Comparison of ENCODE assay signal across 8 mouse cellular contexts in the genomic region with DNA sequence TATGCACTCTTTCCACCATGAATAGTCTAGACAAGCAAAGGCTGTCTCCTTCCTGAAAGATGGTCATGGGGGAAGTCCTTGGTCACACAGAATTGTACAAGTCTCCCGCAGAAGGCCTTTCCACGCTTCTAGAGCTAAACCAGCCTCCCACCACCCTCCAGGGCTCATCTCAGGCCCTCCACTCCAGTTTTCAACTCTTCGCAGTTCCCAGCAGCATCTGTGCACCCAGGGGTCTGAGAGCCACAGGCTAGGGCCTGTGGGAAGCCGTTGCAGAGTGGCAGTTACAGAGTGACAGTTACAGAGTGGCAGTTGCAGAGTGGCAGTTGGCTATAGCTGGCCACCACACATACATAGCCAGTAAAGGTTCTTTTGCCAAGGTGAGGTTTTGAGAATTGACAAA. TPM values are rescaled to one million over a fixed set of nuclear protein-coding genes. Genes with fewer than 3 reads are reported as not detected.
DNase-seq lines count a peak whose midpoint lies in the region; ATAC-seq and TF ChIP-seq lines count a peak whose summit lies in the region.
"Not testable (repeated sequence)": the region's sequence is repeated elsewhere in the genome, so short reads cannot be mapped to it uniquely, and the experiment has no call there.
"Had no signal": no experiment of that assay in that cellular context is flagged by ENCODE, and none has a peak within 500 bp of the region (broad histone marks: within the 10 kb centered on the region; RNA-seq: fewer than 3 reads in every experiment).

No protein-coding gene starts in this region.

- H3K4me3 ChIP-seq in MEL (ENCODE audit: control insufficient read depth in 1 of 2, insufficient read depth in 1 of 2, low read depth in 2 of 2, low read length in 2 of 2); midbrain, embryonic 11.5 days (ENCODE audit: low read depth, low read length); spleen, adult 2 months (ENCODE audit: extremely low read depth, insufficient read depth, insufficient read length): not testable (repeated sequence)
- peak overlapping the region; percentile 12; the same call in 1 of the 2 replicates for H3K4me3 ChIP-seq in forebrain, embryonic 10.5 days
- peak overlapping the region; percentile 28 for H3K4me3 ChIP-seq in liver, embryonic 13.5 days (replicated peaks)
- peak overlapping the region; percentile 12; the same call in 1 of the 2 replicates for H3K4me3 ChIP-seq in liver, embryonic 15.5 days (replicated peaks)

- not testable (repeated sequence) for H3K4me1 ChIP-seq in MEL (ENCODE audit: control insufficient read depth in 1 of 2, insufficient read depth in 2 of 2, low read length in 2 of 2); midbrain, embryonic 11.5 days (ENCODE audit: control insufficient read depth, insufficient read depth, low read length); spleen, adult 2 months (ENCODE audit: control insufficient read depth, insufficient read depth, insufficient read length)
- peaks cover 41% of the 10 kb centered on the region for H3K4me1 ChIP-seq in forebrain, embryonic 10.5 days
- peaks cover 49% of the 10 kb centered on the region for H3K4me1 ChIP-seq in liver, embryonic 13.5 days (replicated peaks)
- H3K4me1 ChIP-seq in liver, embryonic 15.5 days (replicated peaks): peaks cover 42% of the 10 kb centered on the region

- peak overlapping the region; percentile 73 for H3K27ac ChIP-seq in MEL (ENCODE audit: control insufficient read depth, low read depth, low read length)
- H3K27ac ChIP-seq in forebrain, embryonic 10.5 days; midbrain, embryonic 11.5 days (ENCODE audit: low read depth, low read length): not testable (repeated sequence)
- peak overlapping the region; percentile 73 for H3K27ac ChIP-seq in liver, embryonic 13.5 days
- peak overlapping the region; percentile 61; the same call in 1 of the 2 replicates for H3K27ac ChIP-seq in liver, embryonic 15.5 days (replicated peaks)
- 0 out of 2 replicates have a peak overlapping the region, but pooled peaks have one; percentile 20 for H3K27ac ChIP-seq in spleen, adult 2 months (ENCODE audit: insufficient read depth, low read length)

- not testable (repeated sequence) for TF ChIP-seq CTCF in MEL (IDR thresholded peaks at IDR 0.05 in 2 of 3, conservative IDR thresholded peaks at IDR 0.05 in 1 of 3; ENCODE audit: control insufficient read depth in 1 of 3, insufficient read depth in 1 of 3, low read depth in 2 of 3, low read length in 3 of 3, poor library complexity in 1 of 3, severe bottlenecking in 1 of 3); spleen, adult 2 months (IDR thresholded peaks at IDR 0.05; ENCODE audit: extremely low read depth, insufficient read depth, insufficient read length, insufficient replicate concordance)

- H3K4me2 ChIP-seq in liver, embryonic 13.5 days: peak overlapping the region; percentile 43; the same call in 1 of the 2 replicates
- H3K4me2 ChIP-seq in liver, embryonic 15.5 days: peak overlapping the region; percentile 36; the same call in 1 of the 2 replicates
- not testable (repeated sequence) for H3K4me2 ChIP-seq in midbrain, embryonic 11.5 days

- not testable (repeated sequence) for H3K9me3 ChIP-seq in MEL (replicated peaks; ENCODE audit: insufficient read depth, low read length); forebrain, embryonic 10.5 days; liver, embryonic 13.5 days (replicated peaks); liver, embryonic 15.5 days (replicated peaks); midbrain, embryonic 11.5 days (ENCODE audit: control insufficient read depth, low read length)

- peaks cover 35% of the 10 kb centered on the region for H3K79me2 ChIP-seq in MEL (ENCODE audit: control insufficient read depth, insufficient read depth, low read length, poor library complexity)

- TF ChIP-seq POLR2A in MEL (IDR thresholded peaks at IDR 0.05; ENCODE audit: control insufficient read depth in 1 of 2, insufficient read depth in 1 of 2, low read depth in 1 of 2, low read length in 2 of 2, poor library complexity in 1 of 2): peak; percentile 45 to 58; a peak in 1 of 4 replicates
- TF ChIP-seq POLR2A in spleen, adult 2 months (IDR thresholded peaks at IDR 0.05; ENCODE audit: low read depth, low read length): not testable (repeated sequence)

- H3K36me3 ChIP-seq in MEL (ENCODE audit: control insufficient read depth in 1 of 2, insufficient read depth in 2 of 2, low read length in 2 of 2); midbrain, embryonic 11.5 days (ENCODE audit: control insufficient read depth, insufficient read depth, low read length): not testable (repeated sequence)
- peaks cover 76% of the 10 kb centered on the region for H3K36me3 ChIP-seq in forebrain, embryonic 10.5 days (replicated peaks)
- peaks cover 48% of the 10 kb centered on the region for H3K36me3 ChIP-seq in liver, embryonic 13.5 days
- peaks cover 43% of the 10 kb centered on the region for H3K36me3 ChIP-seq in liver, embryonic 15.5 days (replicated peaks)
- H3K36me3 ChIP-seq in spleen, adult 2 months (ENCODE audit: control insufficient read depth, insufficient read depth, low read length): peaks cover 16% of the 10 kb centered on the region

- 94% methylated on average over 4 of the region's 4 CpGs for WGBS in forebrain, embryonic 10.5 days
- 87% methylated on average over 4 of the region's 4 CpGs for WGBS in liver, embryonic 13.5 days (ENCODE audit: insufficient replicate concordance)
- 82% methylated on average over 4 of the region's 4 CpGs for WGBS in liver, embryonic 15.5 days (ENCODE audit: insufficient replicate concordance)
- 97% methylated on average over 4 of the region's 4 CpGs for WGBS in midbrain, embryonic 11.5 days
- WGBS in spleen, adult 2 months: 64% methylated on average over 4 of the region's 4 CpGs

- DNase-seq in MEL (ENCODE audit: low read depth, low spot score): peak; percentile 61
- not testable (repeated sequence) for DNase-seq in forebrain, embryonic 10.5 days (ENCODE audit: extremely low spot score, low spot score); liver, embryonic 13.5 days; spleen, adult 2 months (ENCODE audit: low read depth in 1 of 2, low spot score in 2 of 2)
- DNase-seq in heart, adult 11 months: peak; percentile 86
- peak; percentile 64 for DNase-seq in midbrain, embryonic 11.5 days (ENCODE audit: low spot score, missing footprints)

- H3K27me3 ChIP-seq in MEL (ENCODE audit: control insufficient read depth in 1 of 2, insufficient read depth in 2 of 2, low read length in 2 of 2); forebrain, embryonic 10.5 days (ENCODE audit: poor library complexity, severe bottlenecking); liver, embryonic 13.5 days; liver, embryonic 15.5 days; midbrain, embryonic 11.5 days (ENCODE audit: control insufficient read depth, insufficient read depth, low read length); spleen, adult 2 months (ENCODE audit: control insufficient read depth, insufficient read depth, low read length): not testable (repeated sequence)

- not testable (repeated sequence) for TF ChIP-seq RAD21 in MEL (IDR thresholded peaks at IDR 0.05; ENCODE audit: low read depth, low read length)

- not testable (repeated sequence) for ATAC-seq in liver, embryonic 13.5 days (ENCODE audit: low read depth); liver, embryonic 15.5 days (ENCODE audit: insufficient read depth); midbrain, embryonic 11.5 days (ENCODE audit: low FRiP score)

- peak overlapping the region; percentile 4; the same call in 1 of the 2 replicates for H3K9ac ChIP-seq in MEL (ENCODE audit: control insufficient read depth, low read depth, low read length, poor library complexity, severe bottlenecking)
- H3K9ac ChIP-seq in liver, embryonic 13.5 days; liver, embryonic 15.5 days; midbrain, embryonic 11.5 days (ENCODE audit: low read length): not testable (repeated sequence)

- not testable (repeated sequence) for TF ChIP-seq EP300 in MEL (IDR thresholded peaks at IDR 0.05; ENCODE audit: low read depth in 1 of 2, low read length in 2 of 2)

RNA-seq across cellular contexts. Expression of a gene that starts 4.9 kb away (rescaled TPM):
- 149 and 158 TPM in 2 replicates for total RNA-seq in MEL (2012; rRNA removed)
- 100 to 1,000 TPM in 1 of 2 experiments, not detected in 1; 251 TPM for polyA plus RNA-seq in MEL (2012; ENCODE audit: insufficient read depth in 1 of 2, insufficient read length in 2 of 2, low read depth in 1 of 2, low replicate concordance in 2 of 2, missing spikeins in 1 of 2)
- 229 and 234 TPM in 2 replicates for polyA plus RNA-seq in forebrain, embryonic 10.5 days (2016; fragmentation: Nextera tagmentation; extraction: Ambion mirVana)
- polyA plus RNA-seq in liver, embryonic 13.5 days (2015; fragmentation: Nextera tagmentation; extraction: Ambion mirVana): 110 and 112 TPM in 2 replicates
- polyA plus RNA-seq in liver, embryonic 15.5 days (2015; fragmentation: Nextera tagmentation; extraction: Ambion mirVana): 99.0 and 133 TPM in 2 replicates
- 76.1 and 81.2 TPM in 2 replicates for polyA plus RNA-seq in midbrain, embryonic 11.5 days (2014; fragmentation: Nextera tagmentation; extraction: Ambion mirVana)
- polyA plus RNA-seq in spleen, adult 2 months (2012; rRNA removed): 489 and 697 TPM in 2 replicates

RNA-seq across cellular contexts. Expression of a gene that starts 14.3 kb away (rescaled TPM):
- total RNA-seq in MEL (2012; rRNA removed): 50.6 and 57.9 TPM in 2 replicates
- 100 to 1,000 TPM in 1 of 2 experiments, not detected in 1; 180 TPM for polyA plus RNA-seq in MEL (2012; ENCODE audit: insufficient read depth in 1 of 2, insufficient read length in 2 of 2, low read depth in 1 of 2, low replicate concordance in 2 of 2, missing spikeins in 1 of 2)
- polyA plus RNA-seq in forebrain, embryonic 10.5 days (2016; fragmentation: Nextera tagmentation; extraction: Ambion mirVana): 363 and 375 TPM in 2 replicates
- polyA plus RNA-seq in liver, embryonic 13.5 days (2015; fragmentation: Nextera tagmentation; extraction: Ambion mirVana): 163 and 178 TPM in 2 replicates
- polyA plus RNA-seq in liver, embryonic 15.5 days (2015; fragmentation: Nextera tagmentation; extraction: Ambion mirVana): 120 and 123 TPM in 2 replicates
- polyA plus RNA-seq in midbrain, embryonic 11.5 days (2014; fragmentation: Nextera tagmentation; extraction: Ambion mirVana): 213 and 234 TPM in 2 replicates
- polyA plus RNA-seq in spleen, adult 2 months (2012; rRNA removed): 60.7 and 65.2 TPM in 2 replicates

RNA-seq across cellular contexts. Expression of a gene that starts 20.5 kb away (rescaled TPM):
- 9.7 and 10.4 TPM in 2 replicates for total RNA-seq in MEL (2012; rRNA removed)
- 1 to 10 TPM in 1 of 2 experiments, not detected in 1; 9.8 TPM for polyA plus RNA-seq in MEL (2012; ENCODE audit: insufficient read depth in 1 of 2, insufficient read length in 2 of 2, low read depth in 1 of 2, low replicate concordance in 2 of 2, missing spikeins in 1 of 2)
- polyA plus RNA-seq in forebrain, embryonic 10.5 days (2016; fragmentation: Nextera tagmentation; extraction: Ambion mirVana): 0.19 and 0.22 TPM in 2 replicates
- 0.08 TPM in 2 replicates for polyA plus RNA-seq in liver, embryonic 13.5 days (2015; fragmentation: Nextera tagmentation; extraction: Ambion mirVana)
- 0.09 and 0.12 TPM in 2 replicates for polyA plus RNA-seq in liver, embryonic 15.5 days (2015; fragmentation: Nextera tagmentation; extraction: Ambion mirVana)
- 0.07 TPM in 1 of 2 replicates, not detected in the other for polyA plus RNA-seq in midbrain, embryonic 11.5 days (2014; fragmentation: Nextera tagmentation; extraction: Ambion mirVana)
- polyA plus RNA-seq in spleen, adult 2 months (2012; rRNA removed): 0.72 and 0.90 TPM in 2 replicates

RNA-seq across cellular contexts. Expression of a gene that starts 23.4 kb away (rescaled TPM):
- total RNA-seq in MEL (2012; rRNA removed): 0.07 and 0.15 TPM in 2 replicates
- 1 to 10 TPM in 1 of 2 experiments, not detected in 1; 1.6 TPM for polyA plus RNA-seq in MEL (2012; ENCODE audit: insufficient read depth in 1 of 2, insufficient read length in 2 of 2, low read depth in 1 of 2, low replicate concordance in 2 of 2, missing spikeins in 1 of 2)
- 1.1 TPM in 2 replicates for polyA plus RNA-seq in forebrain, embryonic 10.5 days (2016; fragmentation: Nextera tagmentation; extraction: Ambion mirVana)
- 0.10 and 0.34 TPM in 2 replicates for polyA plus RNA-seq in liver, embryonic 13.5 days (2015; fragmentation: Nextera tagmentation; extraction: Ambion mirVana)
- polyA plus RNA-seq in liver, embryonic 15.5 days (2015; fragmentation: Nextera tagmentation; extraction: Ambion mirVana): 0.25 and 0.31 TPM in 2 replicates
- 1.4 and 2.0 TPM in 2 replicates for polyA plus RNA-seq in midbrain, embryonic 11.5 days (2014; fragmentation: Nextera tagmentation; extraction: Ambion mirVana)
- 0.05 and 0.06 TPM in 2 replicates for polyA plus RNA-seq in spleen, adult 2 months (2012; rRNA removed)
- polyA plus RNA-seq: G1E had no signal

RNA-seq across cellular contexts. Expression of a gene that starts 24.0 kb away (rescaled TPM):
- 0.07 TPM in 1 of 2 replicates, not detected in the other for total RNA-seq in MEL (2012; rRNA removed)
- not detected for polyA plus RNA-seq in MEL (2012; ENCODE audit: insufficient read depth in 1 of 2, insufficient read length in 2 of 2, low read depth in 1 of 2, low replicate concordance in 2 of 2, missing spikeins in 1 of 2)
- 0.94 and 2.1 TPM in 2 replicates for polyA plus RNA-seq in forebrain, embryonic 10.5 days (2016; fragmentation: Nextera tagmentation; extraction: Ambion mirVana)
- 2.1 and 2.3 TPM in 2 replicates for polyA plus RNA-seq in liver, embryonic 13.5 days (2015; fragmentation: Nextera tagmentation; extraction: Ambion mirVana)
- 0.96 and 1.6 TPM in 2 replicates for polyA plus RNA-seq in liver, embryonic 15.5 days (2015; fragmentation: Nextera tagmentation; extraction: Ambion mirVana)
- polyA plus RNA-seq in midbrain, embryonic 11.5 days (2014; fragmentation: Nextera tagmentation; extraction: Ambion mirVana): 0.59 and 1.2 TPM in 2 replicates
- 4.2 and 6.7 TPM in 2 replicates for polyA plus RNA-seq in spleen, adult 2 months (2012; rRNA removed)
- total RNA-seq: G1E had no signal
